Mouse (Mus musculus) thymus, postnatal 10 days (tissue): Measurements from ENCODE around the gene Tln2.

Experiments
- DNase-seq, 2 experiments: peaks; one replicate each; pipeline ENCODE4 v3.0.0; 2021; ENCODE audit warnings: low spot score in 2 of 2

Tln2 gene

GRCm38 (mm10) chr9:67559603-67560002 lies at the start of gene Tln2:
Gene Tln2 (minus strand): TSS chr9:67559703.
- no peak for DNase-seq

- no peak for DNase-seq
Measured at GRCm38 (mm10) chr9:67609226-67609625, 49.7 kb upstream of the Tln2 start.

- no peak for DNase-seq
Measured at GRCm38 (mm10) chr9:67607786-67608366, 48.4 kb upstream of the Tln2 start.

- no peak for DNase-seq
Measured at GRCm38 (mm10) chr9:67607268-67607667, 47.8 kb upstream of the Tln2 start.

- DNase-seq: no peak
Measured at GRCm38 (mm10) chr9:67605867-67606435, 46.4 kb upstream of the Tln2 start.

GRCm38 (mm10) chr9:67604940-67605339 lies 45.4 kb upstream of the Tln2 start:
- DNase-seq: no peak

GRCm38 (mm10) chr9:67602347-67602746 lies 42.8 kb upstream of the Tln2 start:
- no peak for DNase-seq

- no peak for DNase-seq
Measured at GRCm38 (mm10) chr9:67595221-67595620, 35.7 kb upstream of the Tln2 start.

- DNase-seq: no peak
Measured at GRCm38 (mm10) chr9:67593469-67594141, 34.1 kb upstream of the Tln2 start.

GRCm38 (mm10) chr9:67592726-67593125 lies 33.2 kb upstream of the Tln2 start:
- DNase-seq: no peak

GRCm38 (mm10) chr9:67587111-67587510 lies 27.6 kb upstream of the Tln2 start:
- DNase-seq: no peak

GRCm38 (mm10) chr9:67586489-67586888 lies 27.0 kb upstream of the Tln2 start:
- DNase-seq: no peak

GRCm38 (mm10) chr9:67584871-67585270 lies 25.4 kb upstream of the Tln2 start:
- DNase-seq: no peak

- DNase-seq: no peak
Measured at GRCm38 (mm10) chr9:67581581-67582280, 22.2 kb upstream of the Tln2 start.

GRCm38 (mm10) chr9:67579541-67579940 lies 20.0 kb upstream of the Tln2 start:
- DNase-seq: no peak

GRCm38 (mm10) chr9:67574721-67575248 lies 15.3 kb upstream of the Tln2 start:
- no peak for DNase-seq

GRCm38 (mm10) chr9:67573683-67573979 lies 14.1 kb upstream of the Tln2 start:
- DNase-seq: no peak

GRCm38 (mm10) chr9:67572790-67573682 lies 13.5 kb upstream of the Tln2 start:
- DNase-seq: no peak

- DNase-seq: no peak
Measured at GRCm38 (mm10) chr9:67565801-67566258, 6.3 kb upstream of the Tln2 start.

- DNase-seq: no peak
Measured at GRCm38 (mm10) chr9:67549811-67550501, 9.5 kb downstream of the Tln2 start.

- no peak for DNase-seq
Measured at GRCm38 (mm10) chr9:67549332-67549731, 10.2 kb downstream of the Tln2 start.
